Mouse (Mus musculus): ENCODE results near the gene Hif3a. TPM values are rescaled to one million over a fixed set of nuclear protein-coding genes. Genes with fewer than 3 reads are reported as not detected.

The Hif3a gene
- total and polyA plus RNA-seq, 3 experiments, result 0.05 to 0.49 (median 0.08) TPM

DNA sequence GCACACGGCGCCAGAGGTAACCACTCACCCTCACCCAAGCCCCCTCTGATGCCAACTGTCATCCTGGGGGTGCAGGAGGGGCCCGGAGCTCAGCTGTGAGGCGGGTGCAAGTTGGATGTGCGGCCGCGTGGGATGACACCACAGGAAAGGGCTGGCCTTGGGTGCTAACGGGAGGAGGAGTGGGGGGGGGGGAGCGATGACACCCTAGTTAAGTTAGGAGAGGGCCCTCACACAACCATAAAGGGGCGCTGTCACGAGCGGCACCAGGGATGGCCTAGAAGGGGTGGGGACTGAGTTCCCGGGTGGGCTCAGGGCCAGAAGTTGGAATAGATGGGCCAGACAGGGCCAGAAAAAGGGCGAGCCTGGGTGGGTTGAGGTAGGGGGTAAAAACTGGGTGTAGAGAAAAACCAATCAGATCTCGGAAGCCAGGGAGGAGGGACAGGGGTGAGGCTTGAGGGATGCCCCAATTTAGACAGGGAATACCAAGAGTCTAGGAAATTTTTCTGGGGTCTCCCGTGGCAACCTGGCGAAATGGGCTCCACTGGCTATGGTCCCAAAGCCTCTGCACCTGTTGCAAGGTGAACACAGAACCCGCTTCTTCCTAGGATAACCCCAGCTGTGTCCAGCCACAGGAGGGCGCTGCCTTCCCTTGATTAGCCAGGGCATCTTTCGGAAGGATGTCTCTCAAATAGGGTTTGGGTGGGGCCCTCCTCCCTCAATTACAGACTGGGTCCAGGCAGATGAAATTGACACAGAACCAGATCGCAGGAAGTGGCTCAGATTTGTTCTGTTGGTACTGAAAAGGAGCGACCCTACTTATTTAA is 1.2 kb downstream of the Hif3a start:
- no peaks in the 10 kb centered on the region for H3K36me3 ChIP-seq (replicated peaks in 1 of 2; ENCODE audit: control insufficient read depth in 1 of 2, insufficient read depth in 1 of 2, low read length in 1 of 2)

DNA sequence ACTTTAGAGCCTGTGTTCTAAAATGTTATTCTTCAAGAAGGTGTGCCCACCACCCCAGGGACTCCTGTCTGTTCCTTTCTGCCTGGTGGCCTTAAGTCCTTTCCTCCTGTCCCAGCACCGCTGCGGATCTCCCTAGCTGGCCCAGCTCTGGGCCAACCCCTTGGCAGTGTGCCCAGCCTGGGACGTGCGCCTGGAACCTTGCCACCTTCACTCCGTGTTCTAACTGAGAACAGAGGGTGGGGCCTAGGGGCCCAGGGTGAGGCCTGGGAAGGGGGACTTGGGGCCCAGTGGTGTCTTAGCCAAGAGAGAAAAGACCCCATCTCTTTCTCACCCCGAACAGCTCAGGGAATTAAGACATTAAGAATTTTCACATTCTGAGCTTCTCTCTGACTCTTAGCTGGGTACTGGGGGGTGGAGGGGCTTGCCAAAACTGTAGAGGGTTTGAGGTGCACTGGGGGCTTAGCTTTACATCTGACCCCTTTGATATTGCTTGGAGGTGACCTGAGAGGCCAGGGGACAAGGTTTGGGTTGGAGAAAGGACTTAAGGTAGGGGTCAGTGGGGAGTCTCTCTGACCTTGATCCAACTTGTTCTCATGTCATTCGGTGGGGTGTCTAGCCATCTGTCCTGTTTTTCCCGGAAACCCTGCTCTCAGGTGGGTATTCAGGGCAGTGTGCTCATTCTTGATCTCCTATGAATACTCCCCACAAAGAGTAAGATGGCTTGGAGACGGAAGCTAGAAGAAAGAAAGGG is 2.0 kb downstream of the Hif3a start:
- DNase-seq (ENCODE audit: extremely low read depth), result no peak
- Histone ChIP-seq H3K9ac (ENCODE audit: insufficient read depth, low read depth) (no peak overlapping the region), H3K27me3 (replicated peaks) (no peaks in the 10 kb centered on the region), H3K27ac (ENCODE audit: insufficient read depth, low read depth) (no peak overlapping the region), H3K36me3 (replicated peaks in 1 of 2; ENCODE audit: control insufficient read depth in 1 of 2, insufficient read depth in 1 of 2, low read length in 1 of 2) (no peaks in the 10 kb centered on the region), H3K4me2 (ENCODE audit: insufficient read depth, low read depth, poor library complexity, severe bottlenecking) (no peak overlapping the region), H3K9me3 (replicated peaks; ENCODE audit: low read length) (peaks cover 2% of the 10 kb centered on the region), H3K79me2 (replicated peaks; ENCODE audit: control insufficient read depth, extremely low read depth, insufficient read depth, poor library complexity, severe bottlenecking) (no peaks in the 10 kb centered on the region), H3K4me3 (replicated peaks in 1 of 3; ENCODE audit: low read depth in 2 of 3, low read length in 2 of 3, poor library complexity in 1 of 3) (no peak overlapping the region), H3K4me1 (ENCODE audit: control insufficient read depth in 1 of 2, insufficient read depth in 2 of 2) (peaks cover 14 to 43% of the 10 kb centered on the region in 2 experiments)
- dilution Hi-C loops (cut with MboI; ENCODE audit: extremely low pct_ligation_motif_present, extremely low pct_unique_long_range_greater_than_20kb, low sequenced_read_pairs) (no loop called here), in situ Hi-C loops (cut with MboI; ENCODE audit: low pct_ligation_motif_present, low pct_unique_long_range_greater_than_20kb, low sequenced_read_pairs) (no loop called here)
- TF ChIP-seq CTCF (conservative IDR thresholded peaks at IDR 0.05 in 1 of 2, IDR thresholded peaks at IDR 0.05 in 1 of 2; ENCODE audit: low read depth in 2 of 2, low read length in 2 of 2) (no peak), MAZ (IDR thresholded peaks at IDR 0.05; ENCODE audit: low read depth, low read length) (no peak), ZC3H11A (IDR thresholded peaks at IDR 0.05; ENCODE audit: low read depth, low read length) (no peak), MXI1 (IDR thresholded peaks at IDR 0.05; ENCODE audit: low read depth, low read length) (no peak), BHLHE40 (IDR thresholded peaks at IDR 0.05; ENCODE audit: low read depth, low read length) (no peak), RAD21 (IDR thresholded peaks at IDR 0.05; ENCODE audit: low read depth, low read length) (no peak), HCFC1 (IDR thresholded peaks at IDR 0.05; ENCODE audit: low read depth, low read length) (no peak), GABPA (IDR thresholded peaks at IDR 0.05; ENCODE audit: insufficient replicate concordance, low read depth, low read length) (no peak), KAT2A (IDR thresholded peaks at IDR 0.05; ENCODE audit: insufficient replicate concordance, low read length) (no peak), UBTF (IDR thresholded peaks at IDR 0.05; ENCODE audit: low read depth, low read length) (no peak), JUN (IDR thresholded peaks at IDR 0.05; ENCODE audit: insufficient read depth, low read depth, low read length) (no peak), JUND (conservative IDR thresholded peaks at IDR 0.05; ENCODE audit: low read depth, low read length) (no peak), TCF12 (IDR thresholded peaks at IDR 0.05; ENCODE audit: low read depth, low read length) (no peak), MAX (IDR thresholded peaks at IDR 0.05; ENCODE audit: low read length) (no peak), USF1 (IDR thresholded peaks at IDR 0.05; ENCODE audit: low read depth, low read length) (no peak), POLR2AphosphoS2 (IDR thresholded peaks at IDR 0.05; ENCODE audit: low read depth, low read length) (no peak), SIN3A (IDR thresholded peaks at IDR 0.05; ENCODE audit: low read length) (no peak), ZKSCAN1 (IDR thresholded peaks at IDR 0.05; ENCODE audit: borderline replicate concordance, low read depth, low read length) (no peak), NRF1 (IDR thresholded peaks at IDR 0.05; ENCODE audit: low read depth, low read length) (no peak), TBP (conservative IDR thresholded peaks at IDR 0.05; ENCODE audit: low read depth, low read length) (no peak)

More for the DNA sequence above, 1.2 kb downstream of the Hif3a start:
- Histone ChIP-seq H3K9ac (ENCODE audit: insufficient read depth, low read depth) (no peak overlapping the region), H3K9me3 (replicated peaks; ENCODE audit: low read length) (peaks cover 2% of the 10 kb centered on the region), H3K4me1 (ENCODE audit: control insufficient read depth in 1 of 2, insufficient read depth in 2 of 2) (peaks cover 14 to 43% of the 10 kb centered on the region in 2 experiments), H3K27ac (ENCODE audit: insufficient read depth, low read depth) (no peak overlapping the region), H3K4me2 (ENCODE audit: insufficient read depth, low read depth, poor library complexity, severe bottlenecking) (no peak overlapping the region), H3K27me3 (replicated peaks) (no peaks in the 10 kb centered on the region), H3K4me3 (replicated peaks in 1 of 3; ENCODE audit: low read depth in 2 of 3, low read length in 2 of 3, poor library complexity in 1 of 3) (no peak overlapping the region), H3K79me2 (replicated peaks; ENCODE audit: control insufficient read depth, extremely low read depth, insufficient read depth, poor library complexity, severe bottlenecking) (no peaks in the 10 kb centered on the region)
- TF ChIP-seq CTCF (conservative IDR thresholded peaks at IDR 0.05 in 1 of 2, IDR thresholded peaks at IDR 0.05 in 1 of 2; ENCODE audit: low read depth in 2 of 2, low read length in 2 of 2) (peak in 1 of 2 experiments; percentile 31; a peak in 2 of 4 replicates), RAD21 (IDR thresholded peaks at IDR 0.05; ENCODE audit: low read depth, low read length) (no peak), JUND (conservative IDR thresholded peaks at IDR 0.05; ENCODE audit: low read depth, low read length) (no peak), HCFC1 (IDR thresholded peaks at IDR 0.05; ENCODE audit: low read depth, low read length) (no peak), BHLHE40 (IDR thresholded peaks at IDR 0.05; ENCODE audit: low read depth, low read length) (no peak)
- in situ Hi-C loops (cut with MboI; ENCODE audit: low pct_ligation_motif_present, low pct_unique_long_range_greater_than_20kb, low sequenced_read_pairs) (no loop called here), dilution Hi-C loops (cut with MboI; ENCODE audit: extremely low pct_ligation_motif_present, extremely low pct_unique_long_range_greater_than_20kb, low sequenced_read_pairs) (no loop called here)
- DNase-seq (ENCODE audit: extremely low read depth), result no peak

All from CH12.LX (cell line).